Mouse (Mus musculus): ENCODE measurements at regions not wholly inside any gene's neighbourhood (a gene's known extent, or its start where the extent isn't known, plus 50 kb on each side); places are given as distances from the start of the nearest gene placed in this dataset.

DNA sequence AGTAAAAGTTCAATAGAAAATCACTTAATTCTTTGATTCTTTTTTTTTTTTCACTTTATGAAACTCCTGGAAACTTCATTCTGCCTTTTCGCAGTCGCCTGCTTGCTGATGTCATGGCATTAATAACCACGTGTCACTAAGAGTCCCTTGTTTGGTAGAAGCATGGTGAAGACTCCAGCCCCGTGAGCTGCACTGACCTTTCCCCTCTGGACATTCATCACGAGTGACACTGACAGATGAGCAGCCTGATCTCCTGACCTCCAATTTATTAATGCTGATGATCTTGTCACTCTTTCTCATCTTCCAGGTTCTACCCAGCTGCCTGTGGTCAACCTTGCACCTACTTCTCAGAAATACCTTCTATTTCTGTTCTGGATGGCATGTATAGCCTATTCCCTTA lies 867.1 kb upstream of the Slit2 start:
- ATAC-seq (replicated peaks; ENCODE audit: low read depth, poor library complexity, severe bottlenecking), result no peak

DNA sequence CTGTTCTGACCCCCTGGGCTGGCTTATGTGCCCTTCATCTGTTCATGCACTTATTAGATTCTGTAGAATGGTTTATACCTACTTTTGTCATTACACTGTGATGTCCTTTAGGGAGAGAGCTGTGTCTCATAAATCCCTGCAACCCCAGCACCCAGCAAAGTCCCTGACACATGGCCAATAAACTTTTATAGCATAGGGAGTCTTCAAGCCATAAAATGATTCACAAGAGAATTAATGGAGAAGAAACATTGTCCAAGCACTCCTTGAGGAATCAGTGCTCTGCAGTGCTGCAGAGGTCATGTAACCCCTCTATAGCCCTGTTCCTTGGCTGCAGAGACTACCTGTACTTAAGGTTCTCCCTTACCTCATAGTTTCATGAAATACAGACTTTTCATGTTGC lies 887.2 kb upstream of the Slit2 start:
- ATAC-seq (replicated peaks; ENCODE audit: low read depth, poor library complexity, severe bottlenecking), result no peak

DNA sequence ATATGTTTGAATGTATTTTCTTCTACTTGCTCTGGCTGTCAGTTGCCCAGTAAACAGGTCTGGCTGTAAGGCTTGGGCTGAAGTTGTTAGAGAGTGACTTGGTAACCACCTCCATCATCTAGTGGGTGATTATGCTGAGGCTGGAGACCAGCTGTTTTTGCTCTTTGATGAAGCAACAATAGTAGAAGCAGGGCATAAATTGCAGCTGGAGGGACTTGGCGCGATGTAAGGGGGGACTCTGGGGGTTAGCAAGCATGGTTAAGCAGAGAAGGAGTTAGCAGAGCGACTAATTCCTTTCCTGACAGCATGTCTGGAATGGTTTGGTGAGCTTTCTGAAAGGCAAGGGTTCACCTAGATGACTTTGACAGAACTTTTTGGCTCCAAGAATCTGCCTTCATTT lies 930.0 kb upstream of the Slit2 start:
- no peak for ATAC-seq (replicated peaks; ENCODE audit: low read depth, poor library complexity, severe bottlenecking)

DNA sequence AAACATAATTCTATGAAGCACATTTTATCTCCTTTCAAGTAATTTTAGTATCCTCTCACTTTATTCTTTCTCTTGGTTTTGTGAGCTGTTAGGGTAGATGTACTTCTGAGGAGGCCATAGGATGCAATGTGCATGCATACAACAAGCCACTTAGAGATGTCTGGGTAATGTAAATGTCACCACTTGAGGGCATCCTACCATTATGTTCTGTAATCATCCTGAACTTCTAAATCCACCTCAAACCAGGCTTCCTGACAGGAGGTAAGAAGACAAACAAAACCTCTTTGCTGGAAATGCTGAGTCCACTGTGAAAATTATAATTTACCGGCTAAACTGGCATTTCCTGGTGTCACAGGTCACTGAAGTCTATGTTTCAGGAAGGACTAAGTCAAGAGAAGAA lies 946.2 kb upstream of the Slit2 start:
- no peak for ATAC-seq (replicated peaks; ENCODE audit: low read depth, poor library complexity, severe bottlenecking)

DNA sequence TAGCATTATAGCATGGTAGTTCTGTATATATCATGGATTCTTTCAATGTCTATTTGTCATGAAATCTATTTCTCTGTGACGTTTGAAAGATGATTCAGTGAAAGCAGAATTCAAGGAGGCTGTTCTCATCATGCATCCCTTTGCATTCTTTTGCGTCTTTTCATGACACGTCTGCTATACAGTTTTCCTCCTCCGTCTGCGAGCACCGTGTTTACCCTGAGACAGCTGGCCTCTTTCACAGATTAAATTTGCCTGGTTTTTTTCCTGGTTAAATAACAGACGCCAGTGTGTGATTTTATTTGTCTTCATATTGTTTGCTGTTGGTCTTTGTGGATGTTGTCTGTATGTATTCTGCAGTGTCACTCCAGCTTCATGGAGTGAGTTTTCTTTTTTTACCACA lies 948.9 kb upstream of the Slit2 start:
- ATAC-seq (replicated peaks; ENCODE audit: low read depth, poor library complexity, severe bottlenecking), result no peak

DNA sequence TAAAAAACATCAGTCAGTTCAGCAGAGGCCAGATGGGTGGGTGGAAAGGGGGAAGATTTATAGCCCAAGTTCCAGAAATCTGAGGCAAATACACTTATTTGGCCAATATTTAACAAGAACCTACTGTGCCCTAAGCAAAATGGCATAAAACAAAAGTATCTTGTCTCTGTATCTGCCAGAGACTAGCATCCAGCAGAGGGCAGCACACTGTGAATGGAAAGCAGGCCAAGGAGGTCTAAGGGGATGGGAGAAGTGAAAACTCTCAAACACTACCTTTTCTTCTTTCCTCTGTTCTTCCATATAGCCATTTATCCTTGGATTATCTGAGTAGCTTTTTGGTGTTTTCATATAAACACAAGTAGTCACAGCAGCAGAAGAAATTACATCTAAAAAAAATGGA lies 968.6 kb upstream of the Slit2 start:
- peak; percentile 87 for ATAC-seq (replicated peaks; ENCODE audit: low read depth, poor library complexity, severe bottlenecking)

DNA sequence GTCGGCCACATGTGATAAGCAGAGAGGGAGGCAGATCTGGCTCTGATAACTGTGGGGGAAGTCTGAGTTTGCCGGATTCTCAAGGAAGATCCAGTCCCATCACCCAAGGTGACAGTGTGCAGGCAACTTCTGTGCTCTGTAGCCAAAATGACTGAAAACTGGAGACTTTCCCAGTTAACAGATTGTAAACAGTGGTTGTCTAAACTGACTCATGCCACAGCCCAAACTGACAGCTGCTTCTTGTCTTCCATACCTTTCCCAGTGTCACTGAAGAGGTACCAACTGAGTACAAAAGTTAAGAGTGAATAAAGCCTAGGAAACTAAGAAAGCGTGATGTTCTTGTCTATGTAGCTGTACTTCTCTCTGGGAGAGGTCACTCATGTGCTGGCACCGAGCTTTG lies 990.4 kb upstream of the Slit2 start:
- no peak for ATAC-seq (replicated peaks; ENCODE audit: low read depth, poor library complexity, severe bottlenecking)

DNA sequence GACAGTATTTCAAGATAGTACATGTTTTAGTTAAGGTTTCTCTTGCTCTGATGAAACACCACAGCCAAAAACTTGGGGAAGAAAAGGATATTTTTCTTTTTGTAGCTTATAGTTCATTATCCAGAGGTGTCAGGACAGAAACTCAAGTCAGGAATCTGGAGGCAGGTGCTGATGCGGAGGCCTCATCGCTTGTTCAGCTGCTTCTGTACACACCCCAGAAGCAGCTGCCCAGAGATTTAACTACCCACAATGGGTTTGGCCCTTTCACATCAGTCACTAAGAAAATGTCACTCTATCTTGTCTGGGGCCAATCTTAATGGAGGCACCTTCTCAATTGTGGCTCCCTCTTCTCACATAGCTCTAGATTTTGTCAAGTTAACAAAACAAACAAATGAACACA lies 996.4 kb upstream of the Slit2 start:
- no peak for ATAC-seq (replicated peaks; ENCODE audit: low read depth, poor library complexity, severe bottlenecking)

DNA sequence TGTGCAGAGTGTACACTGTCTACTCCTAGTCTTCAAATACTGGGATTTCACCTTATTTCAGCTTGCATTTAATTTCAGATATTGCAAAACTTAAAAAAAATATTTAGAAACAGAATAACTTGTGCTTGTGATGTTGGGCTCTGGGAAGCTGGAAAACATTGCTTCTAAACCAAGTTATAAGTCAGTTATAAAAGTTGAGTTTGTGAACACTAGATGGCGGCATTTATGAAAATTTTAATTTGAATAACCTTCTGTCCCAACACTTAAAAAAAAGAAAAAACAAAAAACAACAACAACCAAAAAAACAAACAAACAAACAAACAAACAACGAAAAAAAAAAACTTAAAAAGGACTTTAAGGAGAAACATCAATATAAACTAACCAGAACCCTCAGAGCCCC lies 1002.6 kb upstream of the Slit2 start:
- no peak for ATAC-seq (replicated peaks; ENCODE audit: low read depth, poor library complexity, severe bottlenecking)

DNA sequence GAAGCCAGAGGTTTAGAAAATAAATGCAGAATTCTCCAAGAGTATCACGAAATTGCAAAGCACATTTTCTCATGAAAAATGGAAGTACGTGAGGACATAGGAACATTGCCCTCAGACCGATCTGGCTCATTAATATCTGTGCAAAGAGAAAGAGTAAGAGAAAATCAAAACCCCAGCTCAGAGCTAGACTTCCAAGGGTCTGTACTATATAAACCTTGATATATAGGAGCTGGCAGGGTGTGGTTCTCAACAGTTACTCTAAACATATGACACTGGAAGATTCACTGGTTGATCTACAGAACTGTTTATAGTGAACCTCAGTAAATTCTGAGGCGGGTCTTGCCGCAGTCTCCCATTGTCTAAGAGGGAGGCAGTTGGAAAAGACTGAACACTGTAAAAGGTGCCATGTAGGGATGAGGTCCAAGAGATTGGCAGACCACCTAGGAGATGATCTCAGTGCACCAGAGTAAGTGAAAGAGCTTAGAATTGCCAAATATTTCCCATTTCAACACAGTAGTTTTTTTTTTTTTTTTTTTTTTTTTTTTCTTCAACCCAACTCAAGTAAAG lies 1014.0 kb upstream of the Slit2 start:
- no peak for ATAC-seq (replicated peaks; ENCODE audit: low read depth, poor library complexity, severe bottlenecking)

DNA sequence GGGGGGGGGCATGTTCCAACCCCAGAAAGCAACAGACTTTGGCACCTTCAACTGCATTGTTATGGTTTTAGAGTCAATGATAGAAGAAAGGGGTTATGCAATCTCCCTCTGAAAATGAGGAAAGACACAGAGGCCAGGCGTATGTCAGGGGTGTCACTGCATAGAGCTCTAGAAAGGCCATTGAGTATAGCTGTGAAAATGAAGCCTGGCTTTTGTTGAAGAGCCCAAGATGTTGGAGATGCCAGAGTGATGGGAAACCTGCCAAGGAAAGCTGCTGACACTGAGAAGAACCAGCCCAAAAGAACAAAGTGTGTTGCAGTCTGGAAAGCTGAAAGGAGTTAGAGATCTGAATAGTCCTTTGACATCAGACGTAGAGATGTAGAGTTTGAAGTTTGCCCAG lies 1022.2 kb upstream of the Slit2 start:
- no peak for ATAC-seq (replicated peaks; ENCODE audit: low read depth, poor library complexity, severe bottlenecking)

DNA sequence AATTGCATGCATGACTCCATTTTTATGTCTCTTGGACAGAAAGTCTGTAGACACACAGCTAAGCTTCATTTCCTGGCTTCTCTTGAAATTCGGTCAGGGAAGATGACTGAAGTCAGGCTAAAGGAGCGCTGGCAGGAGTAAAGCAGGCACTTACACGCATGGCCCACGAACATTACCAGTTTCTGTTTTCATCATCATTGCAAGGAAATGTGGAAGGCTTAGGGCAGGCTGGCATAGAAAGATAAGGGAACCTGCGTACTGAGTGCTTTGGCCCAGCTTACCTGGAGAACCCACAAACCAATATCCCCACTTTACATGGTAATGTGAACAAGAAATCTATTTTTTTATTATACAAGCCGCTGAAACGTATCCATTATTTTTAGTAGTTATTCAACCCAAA lies 1056.6 kb upstream of the Slit2 start:
- ATAC-seq (replicated peaks; ENCODE audit: low read depth, poor library complexity, severe bottlenecking), result peak; percentile 58; the same call in 1 of the 2 replicates

DNA sequence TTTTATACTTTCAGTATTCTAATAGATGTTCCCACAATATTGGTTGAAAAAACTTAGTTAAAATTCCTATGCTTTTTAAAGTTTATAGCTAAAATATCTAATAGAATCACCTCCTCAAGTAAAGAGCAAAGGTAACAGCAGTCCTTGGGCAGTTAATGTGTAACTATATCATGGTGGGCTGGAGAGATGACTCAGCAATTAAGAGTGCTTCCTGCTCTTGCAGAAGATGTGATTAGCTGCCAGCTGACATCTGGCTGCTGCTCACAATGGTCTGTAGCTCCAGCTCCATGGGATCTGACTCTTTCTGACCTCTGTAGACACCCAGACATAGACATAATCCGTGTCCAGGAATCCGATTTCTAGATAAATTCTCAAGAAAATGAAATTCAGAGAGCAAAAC lies 1044.5 kb upstream of the Lcorl start:
- ATAC-seq (replicated peaks; ENCODE audit: low read depth, poor library complexity, severe bottlenecking), result peak; percentile 73

DNA sequence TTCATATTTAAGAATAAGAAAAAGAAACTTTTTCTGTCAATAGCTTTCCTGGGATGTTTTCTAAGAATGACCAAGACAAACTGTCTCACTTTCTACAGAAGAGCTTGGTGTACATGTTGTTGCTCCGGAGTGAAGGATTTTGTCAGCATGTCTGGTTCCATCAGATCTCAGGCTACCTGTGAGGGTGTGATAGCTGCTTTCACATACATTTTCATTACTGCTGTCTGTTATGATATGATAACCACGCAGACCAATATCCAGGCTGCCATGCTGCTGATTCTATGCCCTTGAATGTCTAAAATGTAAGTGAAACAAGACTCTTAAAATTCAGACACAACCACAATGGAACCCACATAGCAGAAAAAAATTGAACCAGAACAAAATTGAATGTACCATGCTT lies 1036.6 kb upstream of the Lcorl start:
- ATAC-seq (replicated peaks; ENCODE audit: low read depth, poor library complexity, severe bottlenecking), result 0 out of 2 replicates have a peak, but pooled peaks have one; percentile 42

DNA sequence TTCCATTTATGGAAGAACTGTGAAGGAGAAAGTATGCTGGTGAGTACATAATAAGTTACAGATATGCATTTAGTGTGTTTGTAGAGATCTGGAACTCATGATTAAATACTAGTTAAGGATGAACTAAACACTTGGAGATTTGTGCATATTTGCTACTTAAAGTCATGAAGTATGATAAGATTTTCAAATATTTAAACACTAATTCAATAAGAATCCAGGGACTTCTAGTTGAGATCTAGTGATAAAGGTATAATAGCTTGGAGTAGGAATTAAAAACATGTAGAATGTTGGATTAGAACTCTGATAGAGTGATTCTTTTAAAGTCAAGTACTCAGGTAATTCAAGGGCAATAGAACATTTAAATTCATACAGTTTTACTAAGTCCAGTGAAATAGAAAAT lies 1026.5 kb upstream of the Lcorl start:
- ATAC-seq (replicated peaks; ENCODE audit: low read depth, poor library complexity, severe bottlenecking), result no peak

DNA sequence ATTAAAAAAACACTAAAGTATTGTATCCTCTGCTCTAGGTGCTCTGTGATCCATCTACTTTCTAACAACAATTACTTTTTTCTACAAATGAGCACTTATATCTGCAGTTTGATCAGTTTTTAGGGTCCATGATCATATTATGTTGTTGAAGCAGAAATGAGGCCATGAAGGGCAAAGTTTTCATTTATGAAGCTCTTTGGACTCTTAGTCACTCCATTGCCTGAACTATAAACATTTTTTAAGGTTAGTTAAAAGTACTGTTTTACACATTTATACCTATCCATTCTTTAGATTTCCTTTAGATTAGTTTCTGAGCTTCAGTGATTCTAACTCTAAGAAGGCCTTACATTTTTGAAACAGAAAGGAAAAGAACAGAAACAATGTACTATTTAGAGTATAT lies 999.4 kb upstream of the Lcorl start:
- no peak for ATAC-seq (replicated peaks; ENCODE audit: low read depth, poor library complexity, severe bottlenecking)

DNA sequence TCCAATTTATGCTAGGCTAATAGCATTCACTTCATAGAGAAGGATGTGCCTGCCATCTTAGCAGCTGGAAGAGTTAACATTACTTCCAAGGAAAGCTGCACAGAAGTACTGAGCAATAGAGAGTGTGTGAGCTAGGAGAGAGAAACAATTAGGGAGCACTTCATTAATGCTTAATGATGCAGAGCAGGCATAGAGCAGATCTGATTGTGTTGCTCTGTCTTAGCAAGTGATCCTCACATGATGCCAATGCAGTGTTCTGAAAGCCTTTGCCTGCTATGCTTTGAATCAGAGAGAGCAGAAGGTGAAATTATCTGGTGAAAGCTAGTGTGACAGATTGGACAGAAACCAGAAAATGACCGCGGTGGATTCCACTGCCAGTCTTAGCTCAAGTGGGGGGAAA lies 987.8 kb upstream of the Lcorl start:
- ATAC-seq (replicated peaks; ENCODE audit: low read depth, poor library complexity, severe bottlenecking), result no peak

DNA sequence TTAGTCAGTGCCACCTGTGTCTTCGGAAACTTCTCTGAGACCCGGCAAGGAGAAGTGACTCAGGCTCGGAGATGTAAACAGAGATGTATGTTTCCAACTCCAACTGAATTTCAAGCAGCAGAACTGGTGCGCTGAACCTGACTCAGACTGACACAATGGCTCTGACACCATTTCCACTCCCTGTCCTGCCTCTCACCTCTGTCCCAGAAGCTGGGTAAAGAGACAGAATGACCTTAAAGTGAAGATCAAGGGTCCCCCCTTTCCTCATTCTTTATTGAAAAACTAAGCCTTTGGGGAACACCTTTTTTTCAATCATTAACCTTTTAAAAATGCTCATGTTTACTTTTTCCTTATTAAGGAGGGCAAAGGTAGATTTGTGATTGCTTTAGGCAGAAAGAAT lies 979.4 kb upstream of the Lcorl start:
- no peak for ATAC-seq (replicated peaks; ENCODE audit: low read depth, poor library complexity, severe bottlenecking)

DNA sequence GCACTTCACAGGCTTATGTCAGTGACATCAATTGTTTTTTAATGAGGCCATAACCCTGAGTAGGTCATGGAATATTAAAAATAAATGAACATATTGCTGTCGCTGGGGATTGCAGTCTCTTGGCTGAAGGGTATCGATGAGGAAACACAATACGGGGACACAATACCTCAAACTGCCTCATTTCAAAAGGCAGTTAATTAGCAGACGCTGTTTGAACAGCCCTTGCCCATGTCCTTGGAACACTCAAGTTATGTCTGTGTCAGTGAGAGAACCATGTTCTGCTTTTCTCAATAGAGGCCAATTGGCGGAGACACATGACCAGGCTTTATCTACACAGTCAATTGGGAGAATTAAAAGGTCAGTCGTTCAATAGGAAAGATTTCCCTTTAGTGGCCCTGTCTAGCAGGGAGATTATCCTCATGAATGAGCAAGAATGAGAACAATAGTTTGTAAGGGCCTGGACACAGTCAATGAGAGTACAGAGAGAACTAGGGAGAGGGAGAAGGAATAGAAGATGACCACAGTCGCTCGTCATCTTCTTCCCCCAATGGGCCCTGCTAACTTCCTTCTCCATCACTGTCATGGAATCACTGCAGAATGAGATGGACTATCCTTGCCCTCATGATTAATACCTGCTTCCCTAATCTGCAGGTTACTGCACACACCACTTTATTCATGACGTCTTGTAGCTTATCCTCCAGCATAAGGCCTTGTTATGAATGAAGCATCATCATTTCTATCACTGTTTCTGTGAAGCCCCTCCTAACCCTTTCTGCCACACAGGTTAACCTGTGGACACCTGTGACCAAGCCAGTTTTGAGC lies 973.6 kb upstream of the Lcorl start:
- no peak for ATAC-seq (replicated peaks; ENCODE audit: low read depth, poor library complexity, severe bottlenecking)

DNA sequence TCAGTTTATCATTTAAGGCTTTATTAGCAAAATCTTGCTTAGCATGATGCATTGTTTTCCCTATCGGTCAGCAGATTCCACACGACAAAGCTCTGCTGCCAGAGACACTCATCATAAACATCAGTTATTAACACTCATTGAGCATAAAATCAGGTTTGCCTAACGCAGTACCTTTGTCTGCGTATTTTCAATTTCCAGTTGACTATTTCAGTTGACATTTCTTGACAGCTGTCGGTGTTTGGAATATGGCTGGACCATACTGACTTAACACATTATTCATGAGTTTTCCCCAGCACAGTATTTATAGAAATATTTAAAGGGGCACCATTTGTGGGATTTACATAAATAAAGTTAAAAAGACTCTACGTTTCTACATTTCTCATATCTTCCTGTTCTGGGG lies 972.7 kb upstream of the Lcorl start:
- no peak for ATAC-seq (replicated peaks; ENCODE audit: low read depth, poor library complexity, severe bottlenecking)

DNA sequence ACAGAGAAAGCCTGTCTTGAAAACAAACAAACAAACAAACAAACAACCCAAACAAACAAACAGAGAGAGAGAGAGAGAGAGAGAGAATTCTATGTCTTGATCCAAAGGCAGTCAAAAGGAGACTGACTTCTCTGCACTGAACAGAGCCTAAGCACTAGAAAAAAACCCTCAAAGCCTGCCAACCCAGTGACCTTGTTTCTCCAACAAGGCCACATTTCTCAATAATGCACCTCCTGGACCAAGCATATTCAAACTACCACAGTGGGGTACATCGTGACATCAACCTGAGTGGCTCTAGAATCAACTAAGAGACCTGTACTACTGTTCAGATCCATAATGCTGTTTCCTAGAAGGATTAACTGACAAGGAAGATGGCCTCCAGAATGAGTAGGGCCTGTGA lies 969.0 kb upstream of the Lcorl start:
- no peak for ATAC-seq (replicated peaks; ENCODE audit: low read depth, poor library complexity, severe bottlenecking)

DNA sequence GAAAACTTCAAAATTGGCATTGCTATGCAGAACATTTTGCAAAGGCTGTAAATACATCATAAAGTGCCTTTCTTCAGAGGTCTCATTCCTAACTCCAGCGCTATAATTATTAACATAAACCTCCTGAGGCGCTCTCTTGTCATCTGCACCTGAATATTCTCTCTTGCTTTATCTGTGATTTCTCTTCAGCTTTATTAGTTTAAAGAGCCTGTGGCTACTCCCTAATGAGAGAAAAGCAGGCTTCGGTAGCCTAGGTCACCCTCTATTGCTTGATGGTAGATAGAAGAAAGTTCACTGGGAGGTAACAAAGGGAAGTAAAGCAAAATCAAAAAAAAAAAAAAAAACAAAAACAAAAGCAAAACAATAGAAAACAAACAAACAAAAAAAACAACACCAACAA lies 967.5 kb upstream of the Lcorl start:
- ATAC-seq (replicated peaks; ENCODE audit: low read depth, poor library complexity, severe bottlenecking), result no peak

Measured in common myeloid progenitor, adult 5-6 weeks (primary cell).